Mouse (Mus musculus) spleen, adult 12 weeks (tissue): ENCODE measurements around the gene Trim8.
A peak's percentile ranks its signal among the peaks of the same experiment; 100 is the strongest.

ENCODE experiments used
- DNase-seq: peaks from one replicate; pipeline ENCODE4 v3.0.0; 2022; ENCODE audit warnings: low spot score

Trim8 gene

DNA sequence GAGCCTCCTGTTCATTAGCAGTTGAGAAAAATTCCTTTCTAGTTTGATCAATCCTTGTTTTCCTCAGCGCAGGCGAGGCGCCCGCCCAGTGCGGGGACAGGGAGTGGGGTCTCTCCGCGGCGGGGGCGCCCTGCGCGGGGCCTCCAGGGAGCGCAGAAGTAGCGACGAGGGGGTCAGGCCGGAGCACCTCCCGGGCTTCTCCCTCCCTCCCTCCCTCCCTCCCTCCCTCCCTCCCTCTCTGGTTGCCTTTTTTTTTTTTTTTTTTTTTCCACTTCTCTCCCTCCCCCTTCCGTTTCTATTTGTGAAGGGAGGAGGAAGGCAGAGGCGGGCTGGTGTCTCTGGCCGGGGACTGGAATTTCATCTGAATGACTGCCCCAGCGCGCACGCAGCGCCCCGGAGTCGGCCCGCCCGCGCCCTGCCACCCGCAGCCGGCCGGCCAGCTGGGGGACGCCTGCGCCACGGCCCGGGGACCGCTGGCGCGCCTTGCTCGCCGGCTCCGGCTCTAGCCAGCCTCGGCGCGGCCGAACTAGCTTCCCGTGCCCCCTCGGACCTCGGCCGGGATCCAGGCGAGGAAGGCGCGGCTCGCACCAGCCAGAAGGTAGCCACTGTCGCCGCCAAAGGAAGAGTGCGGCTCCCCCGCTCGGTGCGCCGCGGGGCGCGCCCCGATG, at the start of gene Trim8:
Gene Trim8, plus strand, starts transcription at position 302 of the 668 bp plus-strand sequence.
- DNase-seq: peak; percentile 57

- peak; percentile 25 for DNase-seq
Measured at GRCm38 (mm10) chr19:46452052-46452827, 49.3 kb upstream of the Trim8 start.

GRCm38 (mm10) chr19:46452916-46453315, 48.6 kb upstream of the Trim8 start:
- DNase-seq: no peak

- no peak for DNase-seq
Measured at GRCm38 (mm10) chr19:46454126-46454880, 47.2 kb upstream of the Trim8 start.

- DNase-seq: no peak
Measured at GRCm38 (mm10) chr19:46455032-46455431, 46.5 kb upstream of the Trim8 start.

DNA sequence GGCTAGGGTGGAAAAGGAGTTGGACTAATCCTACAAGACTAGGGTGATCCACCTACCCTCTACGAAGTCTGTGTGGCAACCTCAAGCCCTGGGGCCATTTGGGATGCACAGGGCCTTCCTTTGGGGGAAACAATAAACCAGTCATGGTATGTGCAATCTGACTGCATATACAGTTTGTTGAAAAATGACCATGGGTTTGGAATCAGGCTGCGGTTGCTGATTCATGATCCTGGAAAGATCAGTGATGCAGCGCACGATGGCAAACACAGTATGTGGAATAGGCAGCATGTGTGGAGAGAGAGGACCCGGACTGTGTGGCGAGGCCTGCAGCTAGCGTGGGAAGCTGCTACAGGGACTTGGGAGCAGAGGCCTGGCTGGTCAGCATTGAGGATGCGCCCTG, 45.9 kb upstream of the Trim8 start:
- DNase-seq: no peak

DNA sequence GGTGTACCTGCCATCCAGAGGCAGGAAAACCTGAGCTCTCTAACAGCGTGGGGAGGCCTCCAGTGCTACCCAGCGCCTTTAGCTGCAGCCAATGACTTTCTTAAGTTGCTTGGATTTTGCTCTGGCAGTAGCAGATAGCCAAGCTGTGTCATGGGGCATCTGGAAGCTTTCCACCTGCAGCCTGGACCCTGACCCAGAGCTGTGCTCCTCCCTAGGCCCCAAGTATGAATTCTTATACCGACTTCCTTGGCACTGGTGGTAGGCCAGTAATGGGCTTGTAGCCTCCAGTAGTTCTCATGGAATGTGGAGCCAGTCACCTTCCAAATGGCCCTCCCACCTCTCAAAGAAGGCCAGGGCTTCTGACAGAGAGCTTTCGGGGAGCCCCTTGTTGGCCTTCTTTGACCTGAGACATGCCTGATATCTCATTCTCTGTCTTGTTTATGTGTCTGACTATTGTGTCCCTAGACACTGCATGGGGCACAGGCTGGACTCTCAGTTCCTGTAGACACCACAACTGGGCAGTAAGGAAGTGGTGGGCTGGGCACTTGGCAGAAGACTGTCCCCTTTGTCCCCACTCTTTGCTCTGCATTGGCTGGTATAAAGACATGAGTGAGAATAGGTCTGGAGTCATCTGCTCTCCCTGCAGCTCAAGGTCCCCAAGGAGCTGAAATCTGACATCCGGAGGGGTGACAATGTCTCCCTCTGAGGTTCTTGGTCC, 45.3 kb upstream of the Trim8 start:
- no peak for DNase-seq

- DNase-seq: no peak
Measured at GRCm38 (mm10) chr19:46457798-46458197, 43.7 kb upstream of the Trim8 start.

DNA sequence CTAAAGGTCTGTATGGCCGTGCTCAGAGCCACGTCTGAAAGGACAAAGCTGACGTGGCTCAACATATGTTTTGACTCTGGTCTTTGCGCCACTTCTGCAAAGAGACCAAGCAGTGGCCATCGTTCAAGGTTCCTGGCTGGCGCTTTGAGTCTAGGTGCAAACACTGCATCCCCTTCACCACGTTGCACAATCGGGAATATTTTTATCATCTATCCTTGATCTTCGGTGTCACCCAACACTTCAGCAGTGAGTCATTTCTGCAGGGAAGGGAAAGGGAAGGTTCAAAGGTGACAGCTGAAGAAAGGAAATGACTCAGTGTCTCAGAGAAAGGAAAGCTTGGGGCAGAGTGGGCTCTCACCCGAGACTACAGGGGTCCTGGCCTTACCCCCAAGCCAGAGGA, 42.2 kb upstream of the Trim8 start:
- no peak for DNase-seq

DNA sequence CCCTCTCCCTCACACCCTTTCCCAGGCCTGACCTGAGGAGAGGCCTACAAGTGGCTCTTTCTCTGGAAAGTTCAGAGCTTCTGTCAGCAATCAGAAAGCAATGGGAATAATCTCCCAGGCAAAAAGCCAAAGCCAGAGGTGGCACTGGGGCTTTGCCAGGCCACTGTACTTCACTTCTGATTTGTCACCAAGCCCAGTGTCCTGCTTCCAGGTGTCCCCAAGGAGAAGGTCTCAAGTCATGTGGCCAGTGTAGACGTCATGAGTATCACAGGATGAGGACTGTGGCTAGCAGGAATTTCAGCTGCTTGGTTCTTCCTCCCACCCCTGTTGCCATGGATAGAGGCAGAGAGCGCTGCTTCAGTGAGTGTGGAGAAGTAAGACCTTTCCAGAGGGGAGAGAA, 41.6 kb upstream of the Trim8 start:
- no peak for DNase-seq

DNA sequence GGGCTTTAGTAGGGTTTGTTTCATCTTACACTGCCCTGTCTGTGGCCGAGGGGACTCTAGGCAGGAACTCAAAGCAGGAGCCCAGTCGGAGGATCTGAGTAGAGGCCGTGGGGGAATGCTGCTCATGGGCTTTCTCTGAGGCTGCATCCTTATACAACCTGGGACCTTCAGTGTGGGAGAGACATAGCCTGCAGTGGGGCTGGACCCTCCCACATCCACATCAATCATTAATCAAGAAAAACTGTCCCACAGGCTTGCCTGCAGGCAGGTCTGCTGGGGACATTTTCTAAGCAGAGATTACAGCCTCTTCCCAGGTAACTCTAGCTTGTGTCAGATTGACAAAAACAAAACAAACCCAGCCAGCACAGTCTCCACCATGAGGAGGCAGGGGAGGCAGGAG, 38.9 kb upstream of the Trim8 start:
- no peak for DNase-seq

DNA sequence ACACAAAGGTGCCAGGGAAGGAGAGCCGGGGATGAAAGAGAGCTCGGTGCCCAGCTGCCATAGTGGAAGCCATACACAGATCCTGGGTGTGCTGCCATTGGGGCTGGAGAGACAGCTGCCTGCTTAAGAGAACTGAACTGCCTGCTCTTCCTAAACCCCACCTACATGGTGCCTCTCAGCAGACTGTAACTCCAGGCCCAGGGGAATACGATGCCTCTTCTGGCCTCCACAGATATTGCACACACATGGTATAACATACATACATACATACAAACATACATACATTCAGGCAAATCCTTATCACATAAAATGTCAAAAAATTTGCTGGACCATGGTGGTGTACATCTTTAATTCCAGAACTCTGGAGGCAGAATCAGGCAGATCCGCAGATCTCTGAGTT, 38.1 kb upstream of the Trim8 start:
- DNase-seq: no peak

DNA sequence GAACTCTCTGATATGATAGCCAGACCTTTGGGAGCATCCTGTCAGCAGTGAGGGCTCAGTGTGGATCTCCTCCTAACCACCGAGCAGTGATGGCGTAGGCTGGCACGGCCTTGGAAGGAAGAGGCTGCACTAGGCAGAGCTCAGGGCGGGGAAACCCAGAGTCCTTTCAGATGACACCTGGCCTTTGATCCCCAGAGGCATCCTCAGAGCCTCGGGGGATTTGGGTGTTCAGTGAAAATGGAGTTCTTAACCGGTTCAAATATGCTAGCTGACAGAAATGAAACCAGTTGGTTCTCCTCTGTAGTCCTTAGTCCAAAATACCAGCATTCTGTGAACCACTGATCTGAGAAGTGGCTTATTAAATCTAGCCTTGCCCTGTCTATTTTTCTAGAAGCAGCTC, 35.3 kb upstream of the Trim8 start:
- DNase-seq: peak; percentile 65

DNA sequence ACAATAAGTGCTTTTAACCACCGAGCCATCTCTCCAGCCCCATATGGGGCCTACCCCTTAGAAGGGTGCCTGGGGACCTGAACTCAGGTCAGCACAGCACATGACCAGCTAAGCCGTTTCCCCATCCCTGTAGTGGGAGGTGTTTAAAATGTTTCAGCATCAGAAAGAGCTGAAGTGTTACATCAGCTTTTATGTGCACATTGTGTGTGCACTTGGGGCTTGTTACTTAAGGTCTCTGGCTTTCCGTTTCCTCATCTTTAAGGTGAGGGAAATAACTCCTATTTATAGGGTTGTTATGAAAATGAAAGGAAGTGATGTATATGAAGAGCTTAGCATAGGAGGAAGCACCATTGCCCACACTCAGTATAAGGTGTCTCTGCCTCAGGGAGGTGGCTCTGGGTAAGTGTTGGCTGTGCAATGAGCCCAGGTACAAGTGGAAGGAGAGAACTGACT, 34.4 kb upstream of the Trim8 start:
- no peak for DNase-seq

GRCm38 (mm10) chr19:46470364-46471240, 30.9 kb upstream of the Trim8 start:
- DNase-seq: no peak

DNA sequence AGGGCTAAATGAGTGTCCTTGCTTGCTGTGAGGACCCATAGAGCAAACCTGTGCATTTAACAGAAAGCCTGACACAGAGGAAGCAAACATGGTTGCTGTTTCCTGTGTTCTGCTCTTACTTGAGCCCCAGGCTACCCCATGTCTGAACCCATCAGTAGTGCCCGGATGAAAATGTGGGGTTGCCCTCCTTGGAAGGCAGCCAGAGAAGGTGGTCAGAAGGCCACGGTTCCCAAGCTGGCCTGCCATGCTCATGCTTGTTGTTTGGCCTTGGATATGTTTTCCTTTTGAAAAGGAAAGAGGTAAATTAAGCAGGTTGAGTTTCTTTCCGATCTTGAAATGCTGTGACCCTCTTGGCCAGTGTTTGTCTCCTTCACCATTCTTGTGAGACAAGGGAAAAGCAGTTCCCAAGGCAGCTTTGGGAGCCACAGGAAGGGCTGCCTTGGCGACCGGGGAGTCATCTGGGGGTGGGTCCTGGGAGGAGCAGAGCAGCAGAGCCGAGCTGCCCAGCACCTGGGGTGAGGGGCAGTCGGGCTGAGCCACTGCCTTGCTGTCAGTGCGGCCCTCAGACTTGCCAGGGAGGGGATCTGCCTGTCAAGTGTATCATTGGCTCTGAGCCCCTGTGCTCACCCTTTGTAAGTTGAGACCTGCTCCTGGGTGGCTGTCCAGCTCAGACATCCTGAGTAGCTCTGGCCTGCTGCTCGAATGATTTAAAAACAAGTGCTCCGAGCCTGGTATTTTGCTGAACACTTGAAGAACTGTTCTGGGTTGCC, 30.0 kb upstream of the Trim8 start:
- DNase-seq: no peak

DNA sequence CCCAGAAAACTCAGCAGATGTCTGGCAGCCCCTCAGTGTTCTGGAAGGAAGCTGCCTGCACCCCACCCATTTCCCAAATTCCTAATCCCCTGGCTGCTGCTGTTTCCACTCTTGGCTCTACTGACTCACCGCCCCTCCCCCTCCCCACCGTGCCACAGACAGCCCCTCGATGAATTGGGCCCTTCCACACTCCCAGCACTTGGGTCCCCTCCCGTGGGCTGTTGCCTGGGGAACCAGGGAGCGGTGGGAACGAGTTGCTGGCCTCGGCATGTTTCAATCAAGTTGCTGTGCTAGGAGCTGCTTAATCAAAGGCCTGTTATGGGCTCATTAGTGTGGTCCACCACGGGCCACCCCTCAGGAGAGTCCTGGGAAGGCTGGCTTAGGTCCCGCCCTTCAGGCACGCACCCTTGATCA, 24.1 kb upstream of the Trim8 start:
- DNase-seq: no peak

DNA sequence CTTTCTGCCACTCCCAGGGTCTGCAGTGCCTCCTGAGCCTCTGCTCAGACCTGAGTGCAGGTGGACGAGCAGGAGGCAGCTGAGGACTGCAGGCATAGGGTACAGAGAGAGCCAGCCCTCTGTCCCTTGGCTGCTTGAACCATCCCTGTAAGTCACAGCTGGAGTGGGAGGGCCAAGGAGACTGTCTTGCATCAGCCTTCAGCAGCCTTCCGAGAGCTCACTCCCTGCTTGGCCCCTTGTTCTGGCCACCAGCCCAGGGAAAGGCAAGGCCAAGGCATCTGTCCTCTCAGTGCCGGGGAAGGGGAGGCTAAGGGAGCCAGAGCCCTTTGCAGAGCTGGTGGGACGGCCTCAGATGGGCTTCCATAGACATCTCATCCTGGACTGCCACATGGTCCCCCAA, 23.3 kb upstream of the Trim8 start:
- no peak for DNase-seq

GRCm38 (mm10) chr19:46478826-46479225, 22.7 kb upstream of the Trim8 start:
- DNase-seq: no peak

- DNase-seq: no peak
Measured at GRCm38 (mm10) chr19:46479306-46480075, 22.0 kb upstream of the Trim8 start.
